Mouse (Mus musculus) myocyte (in vitro differentiated cells): ENCODE measurements at regions not wholly inside any gene's neighbourhood (a gene's known extent, or its start where the extent isn't known, plus 50 kb on each side); places are given as distances from the start of the nearest gene placed in this dataset.

Experiments used
- H3K27me3 ChIP-seq: one replicate; pipeline ENCODE4 v1.6.1; 2011; ENCODE audit not compliant: control insufficient read depth, insufficient read depth, insufficient read length
- H3K36me3 ChIP-seq: one replicate; pipeline ENCODE4 v1.6.1; 2011; ENCODE audit not compliant: control insufficient read depth, insufficient read depth
- H3K4me2 ChIP-seq: one replicate; pipeline ENCODE4 v1.6.1; 2011; ENCODE audit warnings: low read depth, control low read depth
- H3K4me3 ChIP-seq: one replicate; pipeline ENCODE4 v1.5.1; 2011; ENCODE audit warnings: mild to moderate bottlenecking, control low read depth, moderate library complexity
- H3K79me2 ChIP-seq: one replicate; pipeline ENCODE4 v1.6.1; 2011; ENCODE audit not compliant: control insufficient read depth, insufficient read depth
- H3ac ChIP-seq: one replicate; pipeline ENCODE4 v1.6.1; 2011; ENCODE audit not compliant: control insufficient read depth, insufficient read length
- CEBPB ChIP-seq: IDR thresholded peaks from 2 replicates; pipeline ENCODE4 v1.6.1; 2011; ENCODE audit warnings: mild to moderate bottlenecking, moderate library complexity; ENCODE audit not compliant: poor library complexity, insufficient read depth, severe bottlenecking
- E2F4 ChIP-seq: IDR thresholded peaks from one replicate; pipeline ENCODE4 v1.6.1; 2011; ENCODE audit warnings: mild to moderate bottlenecking, control low read depth, moderate library complexity; ENCODE audit not compliant: insufficient read depth
- MAX ChIP-seq: IDR thresholded peaks from one replicate; pipeline ENCODE4 v1.6.1; 2011; ENCODE audit warnings: low read depth, mild to moderate bottlenecking, control low read depth
- MYOD1 ChIP-seq, 3 experiments: IDR thresholded peaks; one replicate each; pipeline ENCODE4 v1.6.1; 2011; ENCODE audit warnings: control low read depth in 2 of 3, low read depth in 2 of 3, mild to moderate bottlenecking in 2 of 3, moderate library complexity in 1 of 3; ENCODE audit not compliant: insufficient read length in 2 of 3, control insufficient read depth in 1 of 3
- MYOG ChIP-seq, 3 experiments: IDR thresholded peaks; one replicate each; pipeline ENCODE4 v1.6.1; 2011; ENCODE audit warnings: control low read depth in 2 of 3, low read depth in 2 of 3, mild to moderate bottlenecking in 2 of 3; ENCODE audit not compliant: insufficient read length in 2 of 3, control insufficient read depth in 1 of 3, insufficient read depth in 1 of 3
- POLR2A ChIP-seq: IDR thresholded peaks from one replicate; pipeline ENCODE4 v1.6.1; 2011; ENCODE audit warnings: low read depth, mild to moderate bottlenecking, control low read depth, moderate library complexity; ENCODE audit not compliant: insufficient read length
- POLR2AphosphoS2 ChIP-seq: IDR thresholded peaks from one replicate; pipeline ENCODE4 v1.6.1; 2011; ENCODE audit warnings: low read depth, control low read depth; ENCODE audit not compliant: insufficient read length
- REST ChIP-seq: IDR thresholded peaks from one replicate; pipeline ENCODE4 v1.6.1; 2011; ENCODE audit warnings: mild to moderate bottlenecking, control low read depth, moderate library complexity; ENCODE audit not compliant: insufficient read depth, insufficient read length
- SRF ChIP-seq: IDR thresholded peaks from one replicate; pipeline ENCODE4 v1.6.1; 2011; ENCODE audit warnings: low read depth; ENCODE audit not compliant: control insufficient read depth, insufficient read length
- TCF12 ChIP-seq: IDR thresholded peaks from one replicate; pipeline ENCODE4 v1.6.1; 2011; ENCODE audit warnings: mild to moderate bottlenecking, control low read depth; ENCODE audit not compliant: poor library complexity, insufficient read depth, severe bottlenecking
- TCF3 ChIP-seq: IDR thresholded peaks from one replicate; pipeline ENCODE4 v1.6.1; 2011; ENCODE audit warnings: low read depth, control low read depth; ENCODE audit not compliant: insufficient read length
- USF1 ChIP-seq: IDR thresholded peaks from one replicate; pipeline ENCODE4 v1.6.1; 2011; ENCODE audit warnings: low read depth, mild to moderate bottlenecking, control low read depth, moderate library complexity

- Histone ChIP-seq H3K27me3 (no peaks in the 10 kb centered on the region), H3K4me2 (no peak overlapping the region), H3K79me2 (no peaks in the 10 kb centered on the region), H3K36me3 (no peaks in the 10 kb centered on the region), H3ac (no peak overlapping the region), H3K4me3 (no peak overlapping the region)
- no peak for TF ChIP-seq TCF3
- TF ChIP-seq POLR2A: no peak
- no peak for TF ChIP-seq E2F4
- TF ChIP-seq POLR2AphosphoS2: no peak
- no peak for TF ChIP-seq TCF12
- no peak for TF ChIP-seq MAX
- TF ChIP-seq REST: no peak
- TF ChIP-seq MYOD1 (IDR thresholded peaks at IDR 0.05; ENCODE audit: control insufficient read depth in 1 of 3, insufficient read length in 2 of 3, low read depth in 2 of 3): no peak
- no peak for TF ChIP-seq CEBPB
- TF ChIP-seq MYOG (IDR thresholded peaks at IDR 0.05; ENCODE audit: control insufficient read depth in 1 of 3, insufficient read depth in 1 of 3, insufficient read length in 2 of 3, low read depth in 2 of 3): no peak
- TF ChIP-seq SRF: no peak
- TF ChIP-seq USF1: no peak
Observed at GRCm38 (mm10) chr11:18413769-18414168, 460.1 kb upstream of the Etaa1 start.

GRCm38 (mm10) chr11:18408071-18408752 lies 454.5 kb upstream of the Etaa1 start:
- Histone ChIP-seq H3K79me2 (no peaks in the 10 kb centered on the region), H3K4me2 (no peak overlapping the region), H3K36me3 (no peaks in the 10 kb centered on the region), H3K4me3 (no peak overlapping the region), H3K27me3 (no peaks in the 10 kb centered on the region), H3ac (no peak overlapping the region)
- TF ChIP-seq USF1 (no peak), TCF12 (no peak), TCF3 (no peak), REST (no peak), CEBPB (no peak), SRF (no peak), POLR2A (no peak), MYOG (IDR thresholded peaks at IDR 0.05; ENCODE audit: control insufficient read depth in 1 of 3, insufficient read depth in 1 of 3, insufficient read length in 2 of 3, low read depth in 2 of 3) (no peak), MAX (no peak), POLR2AphosphoS2 (no peak)

GRCm38 (mm10) chr11:18399561-18399960 lies 445.9 kb upstream of the Etaa1 start:
- no peaks in the 10 kb centered on the region for H3K36me3 ChIP-seq
- TF ChIP-seq E2F4 (no peak), REST (no peak), MYOD1 (IDR thresholded peaks at IDR 0.05; ENCODE audit: control insufficient read depth in 1 of 3, insufficient read length in 2 of 3, low read depth in 2 of 3) (no peak), SRF (no peak), TCF12 (no peak), TCF3 (no peak), USF1 (no peak), MYOG (IDR thresholded peaks at IDR 0.05; ENCODE audit: control insufficient read depth in 1 of 3, insufficient read depth in 1 of 3, insufficient read length in 2 of 3, low read depth in 2 of 3) (no peak), MAX (no peak), CEBPB (no peak), POLR2A (no peak), POLR2AphosphoS2 (no peak)
- no peak overlapping the region for H3ac ChIP-seq
- H3K79me2 ChIP-seq: no peaks in the 10 kb centered on the region
- no peaks in the 10 kb centered on the region for H3K27me3 ChIP-seq
- H3K4me3 ChIP-seq: no peak overlapping the region
- H3K4me2 ChIP-seq: no peak overlapping the region

- H3ac ChIP-seq: no peak overlapping the region
Observed at GRCm38 (mm10) chr11:18396397-18396796, 442.7 kb upstream of the Etaa1 start.

More at GRCm38 (mm10) chr11:18396397-18396796, 442.7 kb upstream of the Etaa1 start:
- H3K27me3 ChIP-seq: no peaks in the 10 kb centered on the region
- no peak for TF ChIP-seq E2F4
- TF ChIP-seq TCF12: no peak
- no peak for TF ChIP-seq POLR2AphosphoS2
- TF ChIP-seq MYOG (IDR thresholded peaks at IDR 0.05; ENCODE audit: control insufficient read depth in 1 of 3, insufficient read depth in 1 of 3, insufficient read length in 2 of 3, low read depth in 2 of 3): no peak
- TF ChIP-seq CEBPB: no peak
- TF ChIP-seq USF1: no peak
- no peak for TF ChIP-seq MYOD1 (IDR thresholded peaks at IDR 0.05; ENCODE audit: control insufficient read depth in 1 of 3, insufficient read length in 2 of 3, low read depth in 2 of 3)
- no peak for TF ChIP-seq TCF3
- no peak for TF ChIP-seq POLR2A
- TF ChIP-seq MAX: no peak
- TF ChIP-seq SRF: no peak
- no peak overlapping the region for H3K4me3 ChIP-seq
- no peak overlapping the region for H3K4me2 ChIP-seq
- H3K36me3 ChIP-seq: no peaks in the 10 kb centered on the region
- no peaks in the 10 kb centered on the region for H3K79me2 ChIP-seq
